Mouse (Mus musculus) liver, embryonic 14.5 days (tissue): ENCODE results near the gene Ccl11. TPM values are rescaled to one million over a fixed set of nuclear protein-coding genes. Genes with fewer than 3 reads are reported as not detected.

ENCODE experiments used
- ATAC-seq: fragments of 200-750 bp; cut with Nextera tagmentation; 2 replicates; pipeline ENCODE4 v1.8.0; 2017; ENCODE audit warnings: moderate number of reproducible peaks, mild to moderate bottlenecking, moderate library complexity; ENCODE audit not compliant: insufficient read depth
- DNase-seq, 3 experiments: peaks; one replicate each; pipeline ENCODE4 v3.0.0-alpha.2; 2012 to 2013; ENCODE audit warnings: low read depth in 3 of 3, low spot score in 3 of 3
- H3K27ac ChIP-seq: fragments of 300-500 bp; sonication (generic); 2 replicates; pipeline ENCODE4 v1.5.1; 2014; ENCODE audit warnings: moderate library complexity, mild to moderate bottlenecking, control low read depth, inconsistent platforms
- H3K27me3 ChIP-seq: fragments of 300-500 bp; sonication (generic); 2 replicates; pipeline ENCODE4 v1.6.1; 2014; ENCODE audit warnings: mild to moderate bottlenecking, low read length, moderate library complexity; ENCODE audit not compliant: control insufficient read depth, insufficient read depth
- H3K36me3 ChIP-seq: fragments of 300-500 bp; sonication (generic); replicated peaks from 2 replicates; pipeline ENCODE4 v1.6.1; 2014; ENCODE audit warnings: low read depth; ENCODE audit not compliant: control insufficient read depth, insufficient read depth
- H3K4me1 ChIP-seq, 2 experiments: fragments of 200-500 bp in 1 of 2; fragments of 300-500 bp in 1 of 2; sonication (generic) in 1 of 2; replicated peaks; 2 replicates each; pipeline ENCODE4 v1.6.1; 2012 to 2014; ENCODE audit warnings: antibody characterized with exemption in 1 of 2, inconsistent platforms in 1 of 2, low read length in 1 of 2; ENCODE audit not compliant: control insufficient read depth in 2 of 2, insufficient read depth in 2 of 2
- H3K4me2 ChIP-seq: fragments of 300-500 bp; sonication (generic); 2 replicates; pipeline ENCODE4 v1.6.1; 2014; ENCODE audit warnings: low read depth, mild to moderate bottlenecking, control low read depth, moderate library complexity
- H3K4me3 ChIP-seq, 2 experiments: fragments of 200-500 bp in 1 of 2; fragments of 300-500 bp in 1 of 2; sonication (generic) in 1 of 2; 2 replicates each; pipeline ENCODE4 v1.5.1; 2012 to 2014; ENCODE audit warnings: low read depth in 2 of 2, low read length in 2 of 2, mild to moderate bottlenecking in 2 of 2, control low read depth in 1 of 2, inconsistent platforms in 1 of 2, moderate library complexity in 1 of 2; ENCODE audit not compliant: insufficient read depth in 1 of 2
- H3K9ac ChIP-seq: fragments of 300-500 bp; sonication (generic); replicated peaks from 2 replicates; pipeline ENCODE4 v1.6.1; 2014; ENCODE audit warnings: mild to moderate bottlenecking, control low read depth, moderate library complexity
- H3K9me3 ChIP-seq: fragments of 300-500 bp; sonication (generic); 2 replicates; pipeline ENCODE4 v1.6.1; 2016; ENCODE audit warnings: low read length, mixed read lengths; ENCODE audit not compliant: control insufficient read depth
- CTCF ChIP-seq: IDR thresholded peaks from 2 replicates; pipeline ENCODE4 v1.5.1; 2016; ENCODE audit warnings: antibody characterized with exemption, low read depth, control low read depth
- EP300 ChIP-seq: IDR thresholded peaks from 2 replicates; pipeline ENCODE4 v1.6.1; 2016; ENCODE audit warnings: antibody characterized with exemption, low read depth
- WGBS: fragments of 180-500 bp; shearing (Covaris S2); extraction: QIAGEN DNeasy Blood & Tissue Kit; methylation state at CpG from one replicate; pipeline ENCODE4 v1.1.7; 2014; ENCODE audit not compliant: insufficient replicate concordance; 5-methylcytosine and 5-hydroxymethylcytosine counted together
- polyA plus RNA-seq, 2 experiments: library from polyadenylated mRNA; depleted of rRNA in 1 of 2; stranded (reverse) in 1 of 2; unstranded in 1 of 2; fragments of >200 nt; fragmentation: Nextera tagmentation in 1 of 2; extraction: Ambion mirVana in 1 of 2; gene quantifications; 2 replicates each; pipeline versions ENCODE4 v1.2.1 to v1.2.3; 2012 to 2014

The Ccl11 gene
- polyA plus RNA-seq, 2 experiments = 0.07 to 0.11 TPM

DNA sequence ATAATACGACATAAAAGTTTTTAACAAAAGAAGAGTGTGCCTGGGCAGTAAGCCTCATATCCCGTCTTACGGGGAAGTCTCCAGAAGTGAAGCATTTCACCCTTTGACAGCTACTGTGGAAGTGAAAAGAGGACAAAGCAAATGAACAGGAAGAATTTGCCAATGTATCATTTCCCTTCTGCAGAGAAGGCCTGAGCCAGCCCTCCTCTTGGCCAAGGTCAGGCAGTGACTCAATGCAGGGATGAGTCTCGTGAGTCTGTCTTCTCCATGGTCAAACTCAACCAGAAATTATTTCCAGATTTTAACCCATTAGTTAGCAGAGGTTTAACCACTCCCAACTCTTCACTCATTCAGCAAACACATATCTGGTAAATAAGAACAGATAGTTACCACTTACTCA lies 33.9 kb upstream of the Ccl11 start:
- Histone ChIP-seq H3K27ac (no peak overlapping the region), H3K4me3 (no peak overlapping the region), H3K4me1 (peaks cover 0 to 8% of the 10 kb centered on the region in 2 experiments; a peak in 2 of 4 replicates), H3K4me2 (no peak overlapping the region), H3K9me3 (no peaks in the 10 kb centered on the region), H3K9ac (no peak overlapping the region), H3K27me3 (no peaks in the 10 kb centered on the region), H3K36me3 (no peaks in the 10 kb centered on the region)
- WGBS = 36% methylated on average over 4 of the region's 4 CpGs
- no peak for ATAC-seq
- no peak for DNase-seq
- TF ChIP-seq CTCF (no peak), EP300 (no peak)

DNA sequence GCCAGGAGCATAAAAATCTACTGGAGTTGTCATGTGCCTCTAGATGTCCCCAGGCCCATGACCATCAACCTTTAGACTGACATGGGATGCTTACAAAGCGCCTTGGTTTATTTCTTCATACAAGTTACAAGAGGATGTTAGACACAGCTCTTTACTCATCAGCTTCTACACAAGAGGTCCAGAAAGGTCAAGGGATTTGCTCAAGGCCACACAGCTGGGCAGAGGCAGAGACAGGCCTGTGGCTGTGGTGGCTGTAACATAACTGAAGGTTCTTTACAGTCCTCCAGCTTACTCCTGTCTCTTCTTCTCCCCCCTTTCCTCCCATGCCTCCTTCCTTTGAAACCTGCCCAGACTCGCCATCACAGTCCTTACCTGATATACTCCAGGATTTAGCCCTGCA lies 27.5 kb upstream of the Ccl11 start:
- 46% methylated on average over 2 of the region's 2 CpGs for WGBS
- no peaks in the 10 kb centered on the region for H3K9me3 ChIP-seq
- no peak overlapping the region for H3K4me3 ChIP-seq
- DNase-seq (no peak), ATAC-seq (no peak)
- H3K27me3 ChIP-seq = no peaks in the 10 kb centered on the region
- H3K36me3 ChIP-seq = no peaks in the 10 kb centered on the region
- no peak overlapping the region for H3K9ac ChIP-seq
- H3K4me2 ChIP-seq = no peak overlapping the region
- TF ChIP-seq EP300 = no peak
- TF ChIP-seq CTCF = no peak
- no peak overlapping the region for H3K27ac ChIP-seq
- no peaks in the 10 kb centered on the region for H3K4me1 ChIP-seq

GRCm38 (mm10) chr11:82032136-82032535 lies 25.5 kb upstream of the Ccl11 start:
- Histone ChIP-seq H3K4me1 (no peaks in the 10 kb centered on the region), H3K4me2 (no peak overlapping the region)
- TF ChIP-seq CTCF (no peak), EP300 (no peak)

GRCm38 (mm10) chr11:82032678-82033344 lies 24.8 kb upstream of the Ccl11 start:
- Histone ChIP-seq H3K9me3 (no peaks in the 10 kb centered on the region), H3K9ac (no peak overlapping the region), H3K36me3 (no peaks in the 10 kb centered on the region), H3K27ac (no peak overlapping the region), H3K4me3 (no peak overlapping the region), H3K4me1 (no peaks in the 10 kb centered on the region), H3K27me3 (no peaks in the 10 kb centered on the region), H3K4me2 (no peak overlapping the region)
- ATAC-seq = no peak
- TF ChIP-seq CTCF = no peak
- no peak for TF ChIP-seq EP300
- no peak for DNase-seq
- WGBS = 42% methylated on average over 8 of the region's 8 CpGs

More at GRCm38 (mm10) chr11:82032136-82032535, 25.5 kb upstream of the Ccl11 start:
- H3K27ac ChIP-seq = no peak overlapping the region
- no peak overlapping the region for H3K9ac ChIP-seq
- no peaks in the 10 kb centered on the region for H3K36me3 ChIP-seq
- no peak for ATAC-seq
- no peaks in the 10 kb centered on the region for H3K9me3 ChIP-seq
- no peak overlapping the region for H3K4me3 ChIP-seq
- no peaks in the 10 kb centered on the region for H3K27me3 ChIP-seq
- no peak for DNase-seq

DNA sequence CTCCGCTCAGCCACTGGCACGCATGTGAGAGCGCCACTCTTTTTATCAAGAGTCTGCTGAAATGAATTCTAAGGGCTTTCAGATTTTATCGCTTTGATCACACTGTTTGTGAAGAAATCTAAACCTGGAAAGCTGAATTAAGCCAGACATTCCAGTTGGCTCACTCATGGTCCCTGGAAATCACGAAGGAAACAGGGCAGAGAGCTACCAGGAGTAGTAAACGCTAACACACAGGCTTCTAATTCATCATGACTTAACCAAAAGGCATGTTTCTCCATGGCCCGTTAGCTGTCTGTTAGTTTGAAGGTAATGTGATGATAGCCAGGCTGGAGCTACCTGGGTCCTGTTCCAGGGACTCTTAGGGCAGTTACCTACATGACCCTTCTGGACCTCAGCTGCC lies 23.2 kb upstream of the Ccl11 start:
- no peak overlapping the region for H3K4me2 ChIP-seq
- TF ChIP-seq EP300 (no peak), CTCF (no peak)
- H3K27me3 ChIP-seq = no peaks in the 10 kb centered on the region
- no peaks in the 10 kb centered on the region for H3K36me3 ChIP-seq
- ATAC-seq (no peak), DNase-seq (no peak)
- no peak overlapping the region for H3K27ac ChIP-seq
- WGBS = 60% methylated on average over 7 of the region's 7 CpGs
- H3K4me1 ChIP-seq = no peaks in the 10 kb centered on the region; a peak in 1 of 4 replicates
- H3K4me3 ChIP-seq = no peak overlapping the region
- no peak overlapping the region for H3K9ac ChIP-seq
- no peaks in the 10 kb centered on the region for H3K9me3 ChIP-seq
